Mouse (Mus musculus) neural tube, embryonic 13.5 days (tissue): ENCODE results near the gene Anxa6. TPM values are rescaled to one million over a fixed set of nuclear protein-coding genes. Genes with fewer than 3 reads are reported as not detected.

Experiments used
- ATAC-seq: fragments of 200-750 bp; cut with Nextera tagmentation; 2 replicates; pipeline ENCODE4 v1.8.0; 2017; ENCODE audit warnings: low read depth, mild to moderate bottlenecking, moderate TSS enrichment, moderate library complexity
- H3K27ac ChIP-seq: fragments of 300-500 bp; sonication (generic); replicated peaks from 2 replicates; pipeline ENCODE4 v1.5.1; 2015; ENCODE audit warnings: moderate library complexity, mild to moderate bottlenecking, inconsistent platforms
- H3K27me3 ChIP-seq: fragments of 300-500 bp; sonication (generic); 2 replicates; pipeline ENCODE4 v1.6.1; 2015; ENCODE audit warnings: mild to moderate bottlenecking, inconsistent platforms
- H3K36me3 ChIP-seq: fragments of 300-500 bp; sonication (generic); 2 replicates; pipeline ENCODE4 v1.6.1; 2015; ENCODE audit warnings: mild to moderate bottlenecking, inconsistent platforms
- H3K4me1 ChIP-seq: fragments of 300-500 bp; sonication (generic); replicated peaks from 2 replicates; pipeline ENCODE4 v1.6.1; 2015; ENCODE audit warnings: inconsistent platforms
- H3K4me2 ChIP-seq: fragments of 300-500 bp; sonication (generic); 2 replicates; pipeline ENCODE4 v1.6.1; 2015; ENCODE audit warnings: inconsistent platforms, mild to moderate bottlenecking, moderate library complexity
- H3K4me3 ChIP-seq: fragments of 300-500 bp; sonication (generic); 2 replicates; pipeline ENCODE4 v1.5.1; 2015; ENCODE audit warnings: mild to moderate bottlenecking, inconsistent platforms
- H3K9ac ChIP-seq: fragments of 300-500 bp; sonication (generic); 2 replicates; pipeline ENCODE4 v1.6.1; 2015; ENCODE audit warnings: moderate library complexity, mild to moderate bottlenecking, inconsistent platforms
- H3K9me3 ChIP-seq: fragments of 300-500 bp; sonication (generic); 2 replicates; pipeline ENCODE4 v1.6.1; 2016; ENCODE audit warnings: inconsistent platforms
- WGBS: fragments of 180-500 bp; shearing (Covaris S2); methylation state at CpG from one replicate; pipeline ENCODE4 v1.1.7; 2015; 5-methylcytosine and 5-hydroxymethylcytosine counted together
- polyA plus RNA-seq: library from polyadenylated mRNA; unstranded; fragments of >200 nt; fragmentation: Nextera tagmentation; extraction: Ambion mirVana; gene quantifications from 2 replicates; pipeline ENCODE4 v1.2.1, GENCODE M21; 2015

Gene Anxa6
- polyA plus RNA-seq, 1 experiment from 2014 or later, result 106 TPM

DNA sequence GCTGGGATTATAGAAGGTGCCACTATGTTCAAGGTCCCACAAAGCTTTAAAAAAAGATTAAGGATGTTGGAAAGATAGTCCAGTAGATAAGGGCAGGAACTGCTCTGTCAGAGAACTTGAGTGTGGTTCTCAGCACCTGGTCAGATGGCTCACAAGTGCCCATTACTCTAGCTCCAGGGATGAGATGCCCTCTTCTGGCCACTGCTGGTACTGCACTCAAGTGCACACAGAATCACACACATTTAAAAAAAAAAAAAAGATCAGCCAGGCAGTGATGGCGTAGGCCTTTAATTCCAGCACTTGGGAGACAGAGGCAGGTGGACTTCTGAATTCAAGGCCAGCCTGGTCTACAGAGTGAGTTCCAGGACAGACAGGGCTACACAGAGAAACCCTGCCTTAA, 45.3 kb downstream of the Anxa6 start:
- no peaks in the 10 kb centered on the region for H3K9me3 ChIP-seq
- H3K4me1 ChIP-seq, result no peaks in the 10 kb centered on the region
- H3K27ac ChIP-seq, result no peak overlapping the region
- 0 out of 2 replicates have a peak, but pooled peaks cover 12% of the 10 kb centered on the region for H3K36me3 ChIP-seq
- no peaks in the 10 kb centered on the region for H3K27me3 ChIP-seq
- no peak overlapping the region for H3K9ac ChIP-seq
- no peak overlapping the region for H3K4me3 ChIP-seq
- ATAC-seq, result no peak
- 83% methylated on average over 1 of the region's 1 CpGs for WGBS
- no peak overlapping the region for H3K4me2 ChIP-seq

DNA sequence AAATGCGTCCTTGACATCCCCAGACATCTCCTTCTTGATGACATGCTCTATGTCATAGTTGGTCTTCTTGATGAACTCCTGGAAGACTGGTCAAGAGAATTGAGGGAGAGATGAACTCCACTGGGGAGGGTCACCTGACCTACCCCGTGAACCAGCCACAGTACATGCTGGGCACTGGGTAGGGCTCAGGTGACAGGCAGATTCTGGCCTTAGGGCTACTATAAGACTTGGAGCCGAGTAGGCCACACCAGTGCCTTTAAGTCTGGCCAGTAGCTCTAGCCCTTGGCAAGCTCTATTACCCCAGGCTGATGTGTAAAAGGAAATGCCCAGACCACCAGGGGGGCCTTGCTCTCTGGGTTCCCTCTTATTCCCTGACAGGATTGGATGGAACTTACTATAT, 48.2 kb downstream of the Anxa6 start:
- no peak for ATAC-seq
- Histone ChIP-seq H3K27ac (no peak overlapping the region), H3K27me3 (no peaks in the 10 kb centered on the region), H3K36me3 (peaks cover 29% of the 10 kb centered on the region; the same call in 1 of the 2 replicates), H3K9ac (no peak overlapping the region), H3K4me2 (no peak overlapping the region), H3K4me1 (no peaks in the 10 kb centered on the region), H3K4me3 (no peak overlapping the region), H3K9me3 (no peaks in the 10 kb centered on the region)
- WGBS, result 77% methylated on average over 3 of the region's 3 CpGs

DNA sequence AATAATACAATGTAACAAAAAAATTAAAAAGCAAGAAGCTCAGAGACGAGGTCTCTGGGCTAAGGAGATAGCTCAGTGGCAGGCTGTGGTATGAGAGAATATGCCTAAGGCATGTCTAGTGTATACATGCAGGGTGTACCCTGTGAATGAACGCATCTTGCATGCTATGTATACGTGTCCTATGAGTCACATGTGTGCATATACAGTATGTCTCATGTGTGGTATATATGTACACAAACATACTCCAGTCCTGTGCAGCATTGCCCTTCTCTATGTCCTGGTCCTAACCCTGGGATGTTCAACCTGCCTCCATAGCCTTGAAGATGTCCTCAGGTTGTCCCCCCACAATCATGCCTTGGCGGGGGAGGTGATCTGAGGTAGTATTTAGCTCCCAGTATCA, 48.7 kb downstream of the Anxa6 start:
- Histone ChIP-seq H3K36me3 (peaks cover 32% of the 10 kb centered on the region; the same call in 1 of the 2 replicates), H3K9me3 (no peaks in the 10 kb centered on the region), H3K4me1 (no peaks in the 10 kb centered on the region), H3K27me3 (no peaks in the 10 kb centered on the region), H3K4me3 (no peak overlapping the region), H3K4me2 (no peak overlapping the region), H3K9ac (no peak overlapping the region), H3K27ac (no peak overlapping the region)
- 63% methylated on average over 4 of the region's 4 CpGs for WGBS
- no peak for ATAC-seq

DNA sequence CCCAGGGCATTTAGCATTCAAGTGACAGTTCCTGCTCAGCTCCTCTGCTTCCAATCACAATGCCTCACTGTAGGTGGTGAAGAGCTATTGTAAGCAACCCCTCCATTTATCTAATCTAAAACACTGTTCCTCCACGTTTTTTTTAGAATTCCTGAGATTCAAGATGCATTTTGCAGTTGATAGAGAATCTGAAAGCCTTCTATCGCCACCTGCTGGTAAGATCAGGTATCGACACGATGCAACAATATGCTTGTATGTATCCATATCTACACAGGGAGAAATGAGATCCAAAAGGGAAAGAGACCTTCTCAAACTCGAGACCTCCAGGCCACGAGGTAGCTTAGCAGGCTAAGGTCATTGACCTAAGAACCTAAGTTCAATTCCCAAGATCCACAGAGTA, 49.2 kb downstream of the Anxa6 start:
- Histone ChIP-seq H3K9me3 (no peaks in the 10 kb centered on the region), H3K27me3 (no peaks in the 10 kb centered on the region), H3K27ac (no peak overlapping the region), H3K4me1 (no peaks in the 10 kb centered on the region), H3K4me3 (no peak overlapping the region), H3K9ac (no peak overlapping the region), H3K4me2 (no peak overlapping the region), H3K36me3 (peaks cover 36% of the 10 kb centered on the region; the same call in 1 of the 2 replicates)
- WGBS, result 1% methylated on average over 6 of the region's 6 CpGs
- ATAC-seq, result no peak

DNA sequence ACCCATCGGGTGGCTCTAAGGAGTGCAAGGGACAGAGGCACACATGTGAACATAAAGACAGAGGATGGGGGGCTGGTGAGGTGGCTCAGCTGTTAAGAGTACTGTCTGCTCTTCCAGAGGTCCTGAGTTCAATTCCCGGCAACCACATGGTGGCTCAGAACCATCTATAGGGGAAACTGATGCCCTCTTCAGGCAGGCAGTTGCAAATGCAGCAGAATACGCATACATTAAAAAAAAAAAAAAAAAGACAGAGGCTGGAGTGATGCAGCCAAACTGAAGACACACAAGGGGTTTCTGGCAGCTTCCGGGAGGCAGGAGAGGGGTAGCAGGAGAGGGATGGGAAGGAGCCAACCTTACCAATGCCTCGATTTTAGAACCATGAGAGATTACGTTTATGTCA, 50.7 kb downstream of the Anxa6 start:
- H3K27me3 ChIP-seq, result no peaks in the 10 kb centered on the region

DNA sequence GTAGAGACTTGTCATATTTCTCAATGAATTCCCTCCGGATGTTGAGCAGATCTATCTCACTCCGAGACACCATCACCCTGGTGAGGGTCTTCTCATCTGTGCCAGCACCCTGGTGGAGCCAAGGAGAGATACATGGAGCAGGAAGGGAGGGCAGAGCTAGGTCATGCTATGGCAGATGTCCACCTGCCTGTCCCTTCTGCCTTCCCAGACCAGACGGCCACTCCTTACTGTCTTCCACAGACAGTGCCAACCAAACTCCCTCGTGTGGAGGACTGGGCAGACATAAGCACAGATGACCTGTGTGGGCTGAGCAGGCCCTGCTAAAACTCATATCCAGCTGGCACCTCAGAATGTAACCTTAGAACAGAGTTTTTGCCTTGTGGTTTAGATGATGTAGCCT, 51.6 kb downstream of the Anxa6 start:
- H3K4me3 ChIP-seq, result no peak overlapping the region
- no peak overlapping the region for H3K9ac ChIP-seq
- no peak overlapping the region for H3K4me2 ChIP-seq
- H3K27me3 ChIP-seq, result no peaks in the 10 kb centered on the region
- H3K9me3 ChIP-seq, result no peaks in the 10 kb centered on the region
- H3K4me1 ChIP-seq, result no peaks in the 10 kb centered on the region
- peaks cover 34% of the 10 kb centered on the region; the same call in 1 of the 2 replicates for H3K36me3 ChIP-seq
- H3K27ac ChIP-seq, result no peak overlapping the region
- WGBS, result 93% methylated on average over 4 of the region's 4 CpGs
- ATAC-seq, result no peak

More for the DNA sequence above, 50.7 kb downstream of the Anxa6 start:
- H3K9me3 ChIP-seq, result no peaks in the 10 kb centered on the region
- H3K4me3 ChIP-seq, result no peak overlapping the region
- H3K36me3 ChIP-seq, result peaks cover 34% of the 10 kb centered on the region; the same call in 1 of the 2 replicates
- no peak overlapping the region for H3K4me2 ChIP-seq
- no peak for ATAC-seq
- no peaks in the 10 kb centered on the region for H3K4me1 ChIP-seq
- no peak overlapping the region for H3K27ac ChIP-seq
- WGBS, result 83% methylated on average over 6 of the region's 6 CpGs
- H3K9ac ChIP-seq, result no peak overlapping the region

DNA sequence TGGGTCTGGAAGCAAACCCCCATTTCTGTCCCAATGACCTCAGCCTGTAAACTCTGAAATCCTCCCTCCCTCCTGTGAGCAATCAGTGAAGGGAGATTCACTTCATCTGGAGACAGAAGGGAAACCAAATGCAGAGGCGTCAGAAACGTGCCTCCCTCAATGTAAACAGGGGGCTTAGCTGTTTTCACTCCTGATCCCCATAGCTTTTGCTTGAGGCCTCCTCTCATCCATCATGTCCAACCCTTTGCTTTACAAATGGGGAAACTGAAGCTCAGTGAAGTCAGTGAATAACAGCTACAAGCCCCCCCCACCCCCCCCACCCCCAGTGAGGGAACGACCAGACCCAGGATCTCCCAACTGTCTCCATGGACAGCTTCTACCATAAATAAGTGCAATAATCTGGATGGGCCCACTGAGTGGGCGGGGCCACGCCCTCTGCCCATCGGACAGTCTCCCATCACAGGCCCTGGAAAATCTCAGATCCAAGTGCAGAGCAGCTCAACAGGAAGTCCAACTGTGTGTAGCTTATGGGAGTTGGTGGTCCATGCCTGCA, 55.8 kb downstream of the Anxa6 start:
- Histone ChIP-seq H3K27me3 (no peaks in the 10 kb centered on the region), H3K27ac (no peak overlapping the region), H3K9ac (no peak overlapping the region), H3K4me2 (no peak overlapping the region), H3K36me3 (peaks cover 27% of the 10 kb centered on the region; the same call in 1 of the 2 replicates), H3K9me3 (no peaks in the 10 kb centered on the region), H3K4me3 (no peak overlapping the region), H3K4me1 (peaks cover 15% of the 10 kb centered on the region)
- ATAC-seq, result no peak
- 49% methylated on average over 6 of the region's 6 CpGs for WGBS

DNA sequence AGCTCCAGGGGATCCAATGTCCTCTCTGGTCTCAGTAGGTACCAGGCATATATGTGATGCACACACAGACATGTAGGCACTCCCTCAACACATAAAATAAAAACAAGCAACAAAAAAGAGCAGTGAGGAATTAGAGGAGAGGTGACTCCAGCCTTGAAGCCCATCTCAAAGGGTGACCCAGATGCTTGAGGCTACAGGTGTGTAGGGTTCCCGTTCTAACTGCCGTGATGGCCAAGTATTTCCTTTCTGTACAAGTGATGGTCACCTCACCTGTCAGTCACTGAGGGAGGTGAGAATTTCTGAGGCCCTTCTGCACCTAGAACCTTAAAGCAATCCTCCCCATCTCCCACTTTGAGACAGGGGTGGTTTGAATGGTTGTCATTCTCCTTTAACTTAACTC, 56.9 kb downstream of the Anxa6 start:
- Histone ChIP-seq H3K9ac (no peak overlapping the region), H3K36me3 (peaks cover 16% of the 10 kb centered on the region; the same call in 1 of the 2 replicates), H3K27ac (no peak overlapping the region), H3K4me3 (no peak overlapping the region), H3K27me3 (no peaks in the 10 kb centered on the region), H3K4me2 (no peak overlapping the region), H3K9me3 (no peaks in the 10 kb centered on the region), H3K4me1 (peaks cover 15% of the 10 kb centered on the region)
- WGBS, result 93% methylated on average over 2 of the region's 2 CpGs
- no peak for ATAC-seq

DNA sequence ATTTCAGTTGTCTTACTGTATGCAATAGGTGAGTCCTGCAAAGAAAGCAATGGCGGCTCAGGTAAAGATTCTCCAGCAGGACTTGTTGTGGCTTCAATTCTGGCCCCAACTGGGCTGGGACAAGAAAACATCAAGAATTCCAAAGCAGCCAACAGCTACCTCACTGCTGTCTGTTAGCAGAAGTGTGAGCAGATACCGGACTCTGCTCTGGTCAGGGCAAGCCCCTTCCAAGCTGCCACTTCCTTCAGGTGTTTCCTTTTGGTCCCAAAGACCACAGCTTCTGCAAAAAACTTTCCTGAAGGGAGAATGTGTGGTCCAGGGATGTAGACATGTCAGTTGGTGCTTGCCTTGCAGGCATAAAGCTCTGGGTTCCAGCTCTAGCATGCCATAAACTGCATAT, 57.5 kb downstream of the Anxa6 start:
- Histone ChIP-seq H3K4me1 (peaks cover 15% of the 10 kb centered on the region), H3K27me3 (no peaks in the 10 kb centered on the region), H3K36me3 (peaks cover 11% of the 10 kb centered on the region; the same call in 1 of the 2 replicates), H3K4me3 (no peak overlapping the region), H3K4me2 (no peak overlapping the region), H3K9me3 (no peaks in the 10 kb centered on the region), H3K9ac (no peak overlapping the region), H3K27ac (no peak overlapping the region)
- WGBS, result 91% methylated on average over 2 of the region's 2 CpGs
- no peak for ATAC-seq

DNA sequence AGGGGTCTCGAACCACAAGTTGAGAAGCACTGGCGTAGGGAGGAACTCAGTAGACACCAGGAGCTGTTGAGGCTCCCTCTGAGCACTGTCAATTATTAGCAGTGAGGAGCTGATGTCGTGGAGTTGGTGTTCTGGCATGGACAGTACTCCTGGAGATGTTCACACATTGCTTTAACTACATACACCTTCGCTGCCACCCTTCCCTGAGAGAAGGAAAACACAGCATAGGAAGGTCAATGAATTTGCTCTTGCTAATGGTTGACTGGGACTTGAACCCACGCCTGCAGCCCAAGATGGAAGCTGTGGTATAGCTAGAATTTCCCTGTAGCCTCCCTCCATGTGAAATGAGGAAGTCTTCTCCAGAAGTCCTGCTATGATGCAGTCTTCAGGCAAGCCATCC, 57.9 kb downstream of the Anxa6 start:
- WGBS, result 91% methylated on average over 5 of the region's 5 CpGs
- no peak for ATAC-seq
- Histone ChIP-seq H3K4me2 (no peak overlapping the region), H3K9ac (no peak overlapping the region), H3K36me3 (peaks cover 11% of the 10 kb centered on the region; the same call in 1 of the 2 replicates), H3K4me1 (peaks cover 15% of the 10 kb centered on the region), H3K4me3 (no peak overlapping the region), H3K27ac (no peak overlapping the region), H3K27me3 (no peaks in the 10 kb centered on the region), H3K9me3 (no peaks in the 10 kb centered on the region)

DNA sequence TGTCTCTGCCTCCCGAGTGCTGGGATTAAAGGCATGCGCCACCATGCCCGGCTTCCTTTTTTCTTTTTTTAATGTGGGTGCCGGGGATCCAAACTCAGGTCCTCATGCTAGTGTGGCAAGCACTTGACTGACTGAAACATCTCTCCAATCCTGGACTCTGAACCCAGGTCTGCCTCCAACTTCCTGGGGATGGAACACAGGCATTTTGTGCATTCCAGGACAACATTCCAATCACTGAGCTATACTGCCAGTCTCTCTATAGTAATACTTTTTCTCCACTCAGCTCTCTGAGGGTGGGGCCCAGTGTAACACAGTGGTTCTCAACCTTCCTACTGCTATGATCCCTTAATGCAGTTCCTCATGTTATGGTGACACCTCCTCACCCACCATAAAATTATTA, 58.6 kb downstream of the Anxa6 start:
- WGBS, result 93% methylated on average over 4 of the region's 4 CpGs
- H3K4me2 ChIP-seq, result no peak overlapping the region
- no peak overlapping the region for H3K9ac ChIP-seq
- H3K27me3 ChIP-seq, result no peaks in the 10 kb centered on the region
- ATAC-seq, result no peak
- H3K9me3 ChIP-seq, result no peaks in the 10 kb centered on the region
- no peak overlapping the region for H3K27ac ChIP-seq
- peaks cover 8% of the 10 kb centered on the region; the same call in 1 of the 2 replicates for H3K36me3 ChIP-seq
- H3K4me3 ChIP-seq, result no peak overlapping the region
- peaks cover 15% of the 10 kb centered on the region for H3K4me1 ChIP-seq

DNA sequence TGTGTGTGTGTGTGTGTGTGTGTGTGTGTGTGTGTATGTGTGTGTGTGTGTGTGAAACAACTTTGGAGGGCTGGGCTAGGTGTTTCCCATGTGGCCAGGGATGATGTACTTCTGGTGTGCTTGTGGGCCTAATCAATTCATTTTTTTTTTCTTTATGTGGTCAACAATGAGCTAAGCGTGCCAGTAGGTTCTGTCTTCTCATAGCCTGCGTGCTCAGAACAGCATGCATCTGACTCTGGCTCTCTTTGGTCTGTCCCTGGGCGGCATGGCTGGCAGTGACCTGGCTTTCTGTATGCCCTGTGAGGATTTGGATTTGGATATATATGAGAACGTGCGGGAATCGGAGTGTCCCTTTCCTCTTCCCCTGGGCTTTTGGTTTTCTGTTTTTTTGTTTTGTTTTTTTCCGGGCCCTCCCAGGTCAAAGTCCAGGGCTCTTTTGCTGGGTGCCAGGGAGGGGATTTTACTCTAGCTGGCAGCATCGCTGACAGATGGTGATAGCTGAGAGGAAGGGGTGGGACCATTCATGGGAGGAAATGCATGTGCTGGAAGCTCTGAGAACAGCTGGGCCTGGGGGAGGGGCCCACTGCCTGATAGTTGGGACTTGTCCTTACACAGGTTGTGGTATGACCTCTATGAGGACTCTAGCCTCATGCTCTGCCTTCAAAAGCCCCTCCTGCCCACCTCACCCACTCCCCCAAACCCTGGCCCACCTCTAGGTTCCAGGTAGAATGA, 59.6 kb downstream of the Anxa6 start:
- ATAC-seq, result peak; percentile 77; the same call in 1 of the 2 replicates

More for the DNA sequence above, 59.6 kb downstream of the Anxa6 start:
- H3K9ac ChIP-seq, result no peak overlapping the region
- H3K36me3 ChIP-seq, result no peaks in the 10 kb centered on the region
- H3K4me3 ChIP-seq, result no peak overlapping the region
- H3K4me1 ChIP-seq, result peaks cover 15% of the 10 kb centered on the region
- peak overlapping the region; percentile 23; the same call in 1 of the 2 replicates for H3K27ac ChIP-seq
- 52% methylated on average over 8 of the region's 8 CpGs for WGBS
- H3K4me2 ChIP-seq, result no peak overlapping the region
- H3K9me3 ChIP-seq, result no peaks in the 10 kb centered on the region
- no peaks in the 10 kb centered on the region for H3K27me3 ChIP-seq
